Mouse (Mus musculus): Measurements from ENCODE around the gene Ehbp1l1.
A peak's percentile ranks its signal among the peaks of the same experiment; 100 is the strongest.

The Ehbp1l1 gene

DNA sequence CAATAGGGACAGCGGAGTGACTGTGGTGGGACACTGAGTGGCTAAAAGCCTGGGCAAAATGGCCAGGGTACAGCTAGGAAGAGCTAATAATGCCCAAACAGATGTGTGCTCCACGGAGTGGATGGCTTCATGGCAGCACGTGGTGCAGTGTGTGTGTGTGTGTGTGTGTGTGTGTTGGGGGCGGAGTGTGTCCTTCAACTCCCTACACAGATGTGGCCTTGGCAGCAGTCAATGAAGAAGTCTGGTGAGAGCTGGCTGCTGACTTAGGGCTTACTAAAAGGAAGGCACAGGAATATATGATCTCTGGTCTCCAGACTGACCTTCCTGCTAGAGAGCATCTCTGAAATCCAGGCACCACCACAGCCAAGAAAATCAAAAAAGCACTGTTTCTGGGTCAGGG, 57.7 kb downstream of the Ehbp1l1 start:
- no peak for DNase-seq (ENCODE audit: low spot score in 2 of 2)

DNA sequence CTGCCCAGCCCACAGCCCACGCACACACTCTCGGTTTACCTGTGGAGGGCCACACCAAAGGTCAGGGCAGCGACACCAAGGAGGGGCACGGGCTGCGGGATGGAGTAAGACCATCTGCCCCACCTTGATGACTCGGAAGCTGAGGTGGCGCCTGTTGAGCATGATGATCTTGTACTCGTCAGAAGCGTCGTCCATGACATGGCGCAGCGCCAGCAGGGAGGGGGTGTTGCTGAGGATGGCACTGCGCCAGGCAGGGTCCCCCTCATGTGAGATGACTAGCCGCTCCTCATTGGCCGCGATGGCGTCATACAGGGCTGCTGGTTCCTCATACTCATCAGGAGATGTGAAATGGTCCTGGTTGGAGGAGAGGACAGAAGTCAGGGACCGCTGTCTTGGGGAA, 59.7 kb downstream of the Ehbp1l1 start:
- no peak for DNase-seq (ENCODE audit: low spot score in 2 of 2)

DNA sequence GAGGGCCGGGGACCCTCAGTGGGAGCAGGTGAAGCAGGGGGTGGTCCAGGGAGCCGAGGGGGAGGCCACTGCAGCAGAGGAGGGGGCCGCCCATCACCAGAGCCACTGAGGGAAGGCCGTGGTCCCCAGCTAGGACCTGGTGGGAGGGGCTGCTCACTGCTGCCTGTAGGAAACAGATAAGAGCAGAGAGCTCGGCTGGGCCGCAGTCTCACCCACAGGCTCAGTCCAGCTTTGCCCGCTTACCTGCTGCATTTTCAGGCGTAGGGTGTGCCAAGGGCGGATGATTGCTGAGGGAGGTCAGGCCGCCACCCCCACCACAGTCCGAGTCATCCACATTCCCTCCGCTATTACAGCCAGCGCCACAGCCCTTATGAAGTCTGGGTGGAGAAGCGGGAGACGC, 60.7 kb downstream of the Ehbp1l1 start:
- no peak for DNase-seq (ENCODE audit: low spot score in 2 of 2)

DNA sequence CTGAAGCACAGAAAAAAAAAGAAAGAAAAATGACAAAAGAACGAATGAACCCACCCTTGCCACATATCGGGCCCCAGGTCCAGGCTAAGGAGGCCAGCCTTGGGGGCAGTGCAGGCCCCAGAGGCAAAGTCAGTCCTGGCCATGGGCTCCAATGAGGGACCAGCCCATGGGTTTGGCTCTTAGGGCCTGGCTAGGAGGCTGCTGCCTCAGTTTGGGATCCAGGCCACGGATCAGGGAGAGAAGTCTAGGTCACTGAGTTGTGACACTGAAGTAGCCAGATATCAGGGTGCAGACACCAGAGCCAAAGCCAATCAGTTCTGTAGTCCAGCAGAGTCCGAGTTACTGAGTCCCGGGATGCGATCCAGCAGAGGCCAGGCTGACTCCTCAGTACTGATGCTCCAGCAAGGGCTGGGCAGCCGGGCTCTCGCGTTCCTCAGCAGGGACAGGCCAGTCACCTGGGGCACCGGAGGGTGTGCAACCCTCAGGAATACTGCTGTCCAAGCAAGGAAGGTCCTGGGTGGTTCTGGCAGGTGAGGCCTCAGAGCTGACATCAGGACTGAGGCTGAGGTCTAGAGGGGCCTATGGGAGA, 61.4 kb downstream of the Ehbp1l1 start:
- DNase-seq (ENCODE audit: low spot score in 2 of 2), result no peak

DNA sequence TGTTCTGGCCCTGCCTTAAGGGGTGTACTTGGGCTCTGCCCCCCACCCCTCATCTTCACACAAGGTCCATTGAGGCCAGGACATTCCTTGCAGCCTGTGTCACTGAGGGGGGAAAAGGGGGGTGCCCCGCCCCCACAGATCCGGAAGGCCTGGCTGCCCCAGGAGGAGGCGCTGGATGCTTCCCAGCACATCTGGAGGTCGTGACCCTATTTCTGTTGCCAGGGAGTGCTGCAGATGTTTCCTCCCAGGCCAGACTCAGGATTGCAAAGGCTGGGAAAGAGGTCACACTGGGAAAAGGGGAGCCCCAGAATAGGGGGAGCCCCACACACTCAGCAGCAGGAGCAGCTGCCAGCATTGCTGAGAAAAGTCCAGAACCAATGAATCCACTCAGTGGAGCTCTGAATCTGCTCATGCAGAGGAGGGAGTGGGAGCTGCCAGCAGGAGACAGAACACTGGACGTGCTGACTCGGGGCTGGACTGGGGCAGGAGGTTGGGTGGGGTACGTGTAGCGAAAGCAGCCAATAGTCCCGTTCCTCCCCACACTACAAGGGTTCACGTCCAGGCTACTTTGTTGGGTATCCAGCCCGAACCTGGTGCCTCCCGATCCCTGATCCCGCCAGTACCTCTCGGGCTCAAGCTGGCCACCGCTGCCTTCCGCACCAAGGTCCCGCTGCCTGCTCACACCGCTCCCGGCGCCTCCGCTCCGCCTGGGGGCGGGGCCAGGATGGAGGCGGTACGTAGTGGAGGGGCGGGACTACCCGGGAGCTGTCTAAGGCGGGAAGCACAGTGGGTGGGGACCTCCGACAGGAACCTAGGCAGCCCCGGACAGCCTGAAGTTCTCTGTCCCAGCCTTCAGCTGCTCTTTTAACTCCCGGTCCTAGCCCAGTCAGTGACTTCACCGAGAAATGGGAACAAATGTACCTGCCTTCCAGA, 62.9 kb downstream of the Ehbp1l1 start, which contains the start of gene Sipa1:
Gene Sipa1, minus strand, starts transcription at position 727 of the 933 bp plus-strand sequence.
- DNase-seq (ENCODE audit: low spot score in 2 of 2), result peak; percentile 51 to 64

DNA sequence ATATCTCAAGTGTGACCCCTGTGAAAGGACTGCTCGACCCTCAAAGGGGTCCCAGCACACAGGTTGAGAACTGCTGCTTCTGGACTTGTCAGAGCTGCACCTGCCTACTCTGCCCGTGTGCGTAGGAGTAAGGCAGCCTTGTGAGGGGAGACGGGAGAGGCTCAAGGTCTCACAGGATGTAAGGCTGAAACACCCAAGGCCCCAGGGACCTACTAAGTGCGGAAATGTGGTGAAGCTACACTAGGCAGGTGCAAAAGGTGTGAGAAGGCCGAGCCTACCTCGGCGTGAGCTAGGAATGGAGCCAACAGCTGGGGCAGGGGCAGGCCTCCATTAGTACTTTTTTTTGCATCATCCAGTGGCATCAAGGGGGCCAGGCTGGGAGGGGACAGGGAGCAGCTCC, 63.8 kb downstream of the Ehbp1l1 start:
- no peak for DNase-seq (ENCODE audit: low spot score in 2 of 2)

DNA sequence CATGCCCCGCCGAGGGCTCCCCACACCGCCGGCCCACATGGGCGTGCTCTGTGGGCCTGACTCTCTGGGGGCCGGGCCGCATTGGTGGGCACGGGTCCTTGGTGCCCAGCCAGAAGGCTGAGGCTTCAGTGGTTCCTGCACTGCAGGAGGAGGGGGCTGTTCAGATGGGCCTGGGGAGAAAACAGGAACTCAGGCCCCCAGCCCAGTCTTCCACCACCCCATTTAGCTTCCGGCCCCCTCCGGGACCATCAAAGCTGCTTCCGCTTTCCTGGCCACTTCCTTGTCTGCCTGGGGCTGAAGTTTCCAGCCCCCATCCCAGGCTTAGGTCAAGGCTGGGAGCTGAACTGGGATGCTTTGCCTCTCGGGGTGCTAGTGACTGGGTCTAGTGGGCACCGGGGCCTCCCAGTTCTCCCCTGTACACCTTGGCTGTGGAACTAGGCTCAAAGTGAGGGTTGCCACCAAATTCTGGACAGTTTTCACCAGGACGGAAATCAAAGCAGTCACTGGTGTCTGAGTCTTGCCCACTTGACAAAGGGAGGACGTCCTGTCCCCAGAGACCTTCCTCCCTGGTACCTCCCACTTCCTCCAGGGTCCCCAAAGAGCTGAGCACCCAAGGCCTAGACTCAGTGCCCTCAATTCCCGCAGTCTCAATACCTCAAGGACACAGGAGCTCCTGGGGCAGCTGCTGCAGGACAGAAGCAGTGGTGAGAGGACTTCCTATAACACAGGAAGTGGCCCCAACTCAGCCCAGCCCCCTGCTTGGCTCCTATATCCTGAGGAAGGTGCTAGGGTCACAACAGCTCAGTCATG, 65.0 kb downstream of the Ehbp1l1 start:
- DNase-seq (ENCODE audit: low spot score in 2 of 2), result no peak
